ENCODE assay signal across 22 mouse cellular contexts in genomic region chr11:35044659-35045058, GRCm38 (mm10).
"Had no signal": no experiment of that assay in that cellular context is flagged by ENCODE, and none has a peak within 500 bp of the region (broad histone marks: within the 10 kb centered on the region; RNA-seq: fewer than 3 reads in every experiment).

No protein-coding gene starts in this region.

- DNase-seq: gastrocnemius, adult 2 months; gastrocnemius, postnatal 10 days; gastrocnemius, postnatal 25 days; heart, adult 18-20 months; heart, postnatal 10 days; heart, postnatal 4 days; kidney, adult 18-20 months; kidney, adult 8-10 months; kidney, postnatal 10 days; kidney, postnatal 25 days; kidney, postnatal 4 days; liver had no signal

- H3K36me3 ChIP-seq: heart, embryonic 10.5 days; heart, embryonic 12.5 days; hindbrain, embryonic 10.5 days; hindbrain, embryonic 12.5 days; intestine, embryonic 15.5 days; limb, embryonic 10.5 days; limb, embryonic 12.5 days had no signal

- H3K27ac ChIP-seq: gastrocnemius, adult 2 months; heart, embryonic 10.5 days; hindbrain, embryonic 10.5 days; hindbrain, embryonic 12.5 days; hindbrain, embryonic 14.5 days; intestine, embryonic 15.5 days; layer of hippocampus, adult 2 months; left cerebral cortex, adult 2 months; limb, embryonic 10.5 days; limb, embryonic 12.5 days had no signal

- H3K27me3 ChIP-seq: heart, embryonic 12.5 days; hindbrain, embryonic 12.5 days; intestine, embryonic 15.5 days; limb, embryonic 12.5 days had no signal

- H3K9me3 ChIP-seq: heart, embryonic 10.5 days; heart, embryonic 12.5 days; hindbrain, embryonic 10.5 days; hindbrain, embryonic 12.5 days; intestine, embryonic 15.5 days; limb, embryonic 10.5 days; limb, embryonic 12.5 days had no signal

- H3K4me3 ChIP-seq: gastrocnemius, adult 2 months; heart, embryonic 10.5 days; heart, embryonic 12.5 days; hindbrain, embryonic 10.5 days; hindbrain, embryonic 12.5 days; intestine, embryonic 15.5 days; layer of hippocampus, adult 2 months; left cerebral cortex, adult 2 months; limb, embryonic 10.5 days; limb, embryonic 12.5 days had no signal

- H3K4me1 ChIP-seq: heart, embryonic 10.5 days; heart, embryonic 12.5 days; hindbrain, embryonic 12.5 days; intestine, embryonic 15.5 days; limb, embryonic 12.5 days had no signal
